In genomic region chr1:87936075-87936474, GRCm38 (mm10) we compare ENCODE assay signal across 16 mouse cellular contexts.
DNase-seq lines count a peak whose midpoint lies in the region.
"Had no signal": no experiment of that assay in that cellular context is flagged by ENCODE, and none has a peak within 500 bp of the region (broad histone marks: within the 10 kb centered on the region; RNA-seq: fewer than 3 reads in every experiment).

No protein-coding gene starts in this region.

- peak; percentile 47 for DNase-seq in layer of hippocampus, adult 11-12 months (ENCODE audit: low spot score)
- no peak for DNase-seq in layer of hippocampus, postnatal 25 days (ENCODE audit: extremely low spot score in 1 of 2, low spot score in 1 of 2)
- DNase-seq in left cerebral cortex, postnatal 25 days (ENCODE audit: low spot score in 2 of 2), result peak; percentile 46 to 82
- no peak for DNase-seq in left cerebral cortex, postnatal 4 days
- DNase-seq in right cerebral cortex, adult 2 months (ENCODE audit: low spot score in 2 of 2), result peak; percentile 55 to 56
- DNase-seq in right cerebral cortex, postnatal 10 days (ENCODE audit: low spot score in 2 of 2), result no peak
- peak; percentile 53 to 55 for DNase-seq in left cerebral cortex, postnatal 36 days (ENCODE audit: low spot score in 2 of 2)
- DNase-seq in adrenal gland, postnatal 4 days (ENCODE audit: low spot score in 2 of 2), result no peak
- DNase-seq: adrenal gland, postnatal 10 days; cerebellum, postnatal 10 days; gastrocnemius, postnatal 25 days; heart, adult 11 months; kidney, adult 18-20 months; kidney, postnatal 36 days; lung, adult 2 months; lung, postnatal 14 days had no signal

- intact Hi-C loops in left cerebral cortex, postnatal 25 days (cut with DNase I), result no loop called here
- intact Hi-C loops in left cerebral cortex, postnatal 4 days (cut with DNase I), result no loop called here
- intact Hi-C loops in left cerebral cortex, postnatal 36 days (cut with DNase I), result no loop called here

Comparison
In these comparisons a context has a peak if more than half of its experiments do, and no peak if none do; other contexts are left out.
1. DNase-seq: peak in layer of hippocampus, adult 11-12 months (single experiment), left cerebral cortex, postnatal 25 days (2 of 2), right cerebral cortex, adult 2 months (2 of 2) and left cerebral cortex, postnatal 36 days (2 of 2); none in layer of hippocampus, postnatal 25 days (0 of 2), left cerebral cortex, postnatal 4 days (single experiment), right cerebral cortex, postnatal 10 days (0 of 2) and adrenal gland, postnatal 4 days (0 of 2).